Mouse (Mus musculus) G1E (cell line): ENCODE measurements around the gene Lce1d. TPM values are rescaled to one million over a fixed set of nuclear protein-coding genes. Genes with fewer than 3 reads are reported as not detected.

Source experiments
- ATAC-seq: 2 replicates; pipeline ENCODE4 v1.8.0; 2016; ENCODE audit warnings: mild to moderate bottlenecking; ENCODE audit not compliant: insufficient number of reproducible peaks, poor library complexity, low FRiP score, severe bottlenecking; ENCODE audit errors: extremely low read depth
- DNase-seq: peaks from one replicate; pipeline ENCODE4 v3.0.0; 2012; ENCODE audit warnings: low spot score
- H3K27me3 ChIP-seq: 2 replicates; pipeline ENCODE4 v1.6.1; 2012; ENCODE audit warnings: mild to moderate bottlenecking, low read length, inconsistent platforms; ENCODE audit not compliant: insufficient read depth
- H3K36me3 ChIP-seq: replicated peaks from 2 replicates; pipeline ENCODE3; 2012; ENCODE audit warnings: mild to moderate bottlenecking, inconsistent platforms
- H3K4me1 ChIP-seq: 2 replicates; pipeline ENCODE4 v1.6.1; 2012; ENCODE audit warnings: low read depth, low read length, inconsistent platforms, mixed read lengths; ENCODE audit not compliant: insufficient read depth
- H3K4me3 ChIP-seq: 2 replicates; pipeline ENCODE4 v1.5.1; 2012; ENCODE audit warnings: low read depth, mild to moderate bottlenecking, inconsistent platforms, low read length, moderate library complexity, mixed read lengths
- H3K9me3 ChIP-seq: replicated peaks from 2 replicates; pipeline ENCODE4 v1.6.1; 2012; ENCODE audit warnings: inconsistent platforms
- CTCF ChIP-seq: IDR thresholded peaks from 2 replicates; pipeline ENCODE4 v1.5.1; 2012; ENCODE audit warnings: low read depth, low read length, inconsistent platforms, mixed read lengths
- GATA1 ChIP-seq: IDR thresholded peaks from 2 replicates; pipeline ENCODE4 v1.6.1; 2012; ENCODE audit warnings: borderline replicate concordance, low read length, inconsistent platforms, mixed read lengths
- GATA2 ChIP-seq: IDR thresholded peaks from 2 replicates; pipeline ENCODE4 v1.6.1; 2012; ENCODE audit warnings: low read depth, low read length, inconsistent platforms, borderline replicate concordance
- POLR2AphosphoS5 ChIP-seq: IDR thresholded peaks from 2 replicates; pipeline ENCODE4 v1.6.1; 2012; ENCODE audit warnings: low read depth, low read length, inconsistent platforms; ENCODE audit not compliant: insufficient replicate concordance
- TAL1 ChIP-seq: conservative IDR thresholded peaks from 2 replicates; pipeline ENCODE4 v1.6.1; 2012; ENCODE audit warnings: low read depth, low read length, inconsistent platforms, mixed read lengths
- polyA plus RNA-seq: library from polyadenylated mRNA; stranded (reverse); fragments of >175 nt; gene quantifications from 2 replicates; pipeline ENCODE4 v1.2.3, GENCODE M21; 2012
- total RNA-seq, 2 experiments: library from RNA; stranded (forward) in 1 of 2; stranded (reverse) in 1 of 2; fragments of 200-1000 nt in 1 of 2; fragments of >200 nt in 1 of 2; fragmentation: Nextera tagmentation in 1 of 2; gene quantifications; 2 replicates each; pipeline ENCODE4 v1.2.3; 2014 to 2017

Gene Lce1d
- total and polyA plus RNA-seq, 3 experiments: not detected

- Histone ChIP-seq H3K9me3 (0 out of 2 replicates have a peak, but pooled peaks cover 3% of the 10 kb centered on the region), H3K4me1 (no peaks in the 10 kb centered on the region), H3K36me3 (no peaks in the 10 kb centered on the region), H3K27me3 (no peaks in the 10 kb centered on the region), H3K4me3 (no peak within 1 kb of the TSS)
- DNase-seq (no peak), ATAC-seq (no peak)
- TF ChIP-seq TAL1 (no peak), POLR2AphosphoS5 (no peak), GATA2 (no peak), GATA1 (no peak), CTCF (no peak)
Measured at GRCm38 (mm10) chr3:92678947-92679346, 8.1 kb downstream of the Lce1d start, which contains the start of gene Lce1c. Gene Lce1c, plus strand, starts transcription at chr3:92679247.

GRCm38 (mm10) chr3:92670215-92670614, 16.8 kb downstream of the Lce1d start, which contains the start of gene Lce1a2:
Gene Lce1a2, minus strand, starts transcription at chr3:92670315.
- TF ChIP-seq CTCF (no peak), TAL1 (no peak), GATA1 (no peak), GATA2 (no peak), POLR2AphosphoS5 (no peak)
- no peaks in the 10 kb centered on the region for H3K27me3 ChIP-seq
- ATAC-seq (no peak), DNase-seq (no peak)
- peaks cover 6% of the 10 kb centered on the region; the same call in 1 of the 2 replicates for H3K9me3 ChIP-seq
- H3K36me3 ChIP-seq: no peaks in the 10 kb centered on the region
- no peak within 1 kb of the TSS for H3K4me3 ChIP-seq
- no peaks in the 10 kb centered on the region for H3K4me1 ChIP-seq

DNA sequence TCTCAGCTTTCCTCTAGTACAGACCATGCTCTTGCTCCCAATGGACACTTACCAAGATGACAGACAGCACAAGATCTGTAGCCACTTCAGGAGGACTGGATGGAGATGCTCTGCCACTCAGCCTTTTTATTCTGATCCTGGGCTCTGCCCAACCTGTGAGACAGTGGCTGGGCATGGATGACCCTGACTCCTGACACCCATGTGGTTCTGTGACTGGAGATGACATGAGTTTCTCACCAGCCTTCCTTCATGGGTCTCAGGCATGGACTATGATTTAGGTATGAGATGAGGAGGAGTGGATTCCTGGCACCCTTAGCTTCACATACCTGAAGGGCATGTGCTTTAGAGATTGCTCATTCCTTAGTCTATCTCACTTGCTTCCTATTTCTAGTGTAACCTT, 30.2 kb downstream of the Lce1d start, which contains the start of gene Lce1b:
Lce1b (minus strand) TSS at position 101 of the 400 bp plus-strand sequence.
- TF ChIP-seq GATA1: no peak
- no peak for TF ChIP-seq CTCF
- H3K36me3 ChIP-seq: no peaks in the 10 kb centered on the region
- no peak within 1 kb of the TSS for H3K4me3 ChIP-seq
- H3K4me1 ChIP-seq: no peaks in the 10 kb centered on the region
- no peaks in the 10 kb centered on the region for H3K27me3 ChIP-seq
- no peak for DNase-seq
- peaks cover 7% of the 10 kb centered on the region; the same call in 1 of the 2 replicates for H3K9me3 ChIP-seq
- ATAC-seq: no peak

DNA sequence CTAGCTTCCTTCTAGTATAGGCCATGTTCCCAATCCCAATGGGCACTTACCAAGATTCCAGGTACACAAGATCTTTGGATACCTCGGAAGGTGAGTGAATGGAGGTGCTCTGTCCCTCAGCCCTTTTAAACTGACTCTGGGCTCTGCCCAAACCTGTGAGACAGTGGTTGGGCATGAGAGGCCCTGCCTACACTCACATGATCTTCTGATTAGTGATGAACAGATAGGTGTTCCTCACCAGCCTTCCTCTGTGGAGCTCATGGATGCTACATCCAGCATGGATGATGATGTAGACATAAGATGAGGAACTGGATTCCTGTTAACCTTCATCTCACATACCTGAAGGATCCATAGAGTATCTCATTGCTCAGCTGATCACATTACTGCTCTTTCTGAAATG, 38.8 kb downstream of the Lce1d start, which contains the start of gene Lce1a1:
Lce1a1 (minus strand) TSS at position 101 of the 400 bp plus-strand sequence.
- ATAC-seq: no peak

GRCm38 (mm10) chr3:92639854-92640253, 47.2 kb downstream of the Lce1d start:
- DNase-seq: no peak

More for the DNA sequence above, 38.8 kb downstream of the Lce1d start, which contains the start of gene Lce1a1:
- Histone ChIP-seq H3K4me3 (no peak within 1 kb of the TSS), H3K4me1 (no peaks in the 10 kb centered on the region), H3K9me3 (no peaks in the 10 kb centered on the region), H3K36me3 (no peaks in the 10 kb centered on the region), H3K27me3 (no peaks in the 10 kb centered on the region)
- no peak for DNase-seq
- no peak for TF ChIP-seq POLR2AphosphoS5
- TF ChIP-seq GATA2: no peak
- TF ChIP-seq TAL1: no peak
- TF ChIP-seq CTCF: no peak
- no peak for TF ChIP-seq GATA1

GRCm38 (mm10) chr3:92638653-92638991, 48.4 kb downstream of the Lce1d start:
- H3K27me3 ChIP-seq: no peaks in the 10 kb centered on the region
- ATAC-seq (no peak), DNase-seq (no peak)
- no peaks in the 10 kb centered on the region for H3K36me3 ChIP-seq
- TF ChIP-seq CTCF (no peak), GATA2 (no peak), GATA1 (no peak), TAL1 (no peak), POLR2AphosphoS5 (no peak)
- peaks cover 6% of the 10 kb centered on the region for H3K9me3 ChIP-seq
- no peaks in the 10 kb centered on the region for H3K4me1 ChIP-seq
- no peak overlapping the region for H3K4me3 ChIP-seq

More at GRCm38 (mm10) chr3:92639854-92640253, 47.2 kb downstream of the Lce1d start:
- H3K27me3 ChIP-seq: no peaks in the 10 kb centered on the region
- no peaks in the 10 kb centered on the region for H3K4me1 ChIP-seq
- TF ChIP-seq GATA1: no peak
- no peak for TF ChIP-seq GATA2
- TF ChIP-seq CTCF: no peak
- no peak for TF ChIP-seq POLR2AphosphoS5
- TF ChIP-seq TAL1: no peak
- no peaks in the 10 kb centered on the region for H3K36me3 ChIP-seq
- no peak for ATAC-seq
- no peak overlapping the region; the same call in 1 of the 2 replicates for H3K4me3 ChIP-seq
- peaks cover 6% of the 10 kb centered on the region for H3K9me3 ChIP-seq
